Mouse (Mus musculus) neutrophil, adult 5-6 weeks (primary cell): Measurements from ENCODE around the gene Ano3. TPM values are rescaled to one million over a fixed set of nuclear protein-coding genes. Genes with fewer than 3 reads are reported as not detected.

ENCODE experiments used
- ATAC-seq: fragments of 151-379, 151-347 bp; 2 replicates; pipeline ENCODE4 v1.8.0; 2017; ENCODE audit warnings: mild to moderate bottlenecking, moderate TSS enrichment; ENCODE audit not compliant: insufficient number of reproducible peaks, poor library complexity, low FRiP score, severe bottlenecking; ENCODE audit errors: extremely low read depth
- total RNA-seq: library from RNA; stranded (forward); fragments of 200-1000 nt; gene quantifications from 2 replicates; pipeline ENCODE4 v1.2.3, GENCODE M21; 2017

The Ano3 gene
- total RNA-seq, 1 experiment from 2014 or later: not detected

DNA sequence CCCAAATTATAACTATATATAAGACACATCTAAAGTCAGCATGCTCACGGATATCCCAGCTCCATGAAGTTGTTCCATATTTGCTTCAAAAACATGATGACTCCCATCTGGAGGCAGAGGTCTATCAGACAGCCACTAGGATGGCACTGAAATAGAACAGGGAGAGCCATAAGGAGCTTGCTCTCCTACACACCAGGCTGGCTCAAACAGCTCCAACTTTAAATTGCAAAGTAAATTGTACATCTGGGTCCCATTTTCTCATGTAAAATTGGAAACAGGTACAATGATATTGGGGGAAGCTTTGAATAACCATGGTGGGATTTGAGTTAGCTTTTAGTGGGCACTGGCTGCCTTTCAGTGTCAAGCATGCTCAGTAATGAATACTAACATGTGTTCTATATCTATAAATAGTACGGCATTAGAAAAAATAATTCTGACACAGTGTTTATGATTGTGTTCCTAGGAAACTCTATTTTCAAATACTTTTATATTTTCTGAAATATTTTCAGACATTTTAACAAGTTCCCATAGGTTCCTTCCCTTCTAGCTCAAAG lies 279.6 kb downstream of the Ano3 start:
- ATAC-seq: no peak

DNA sequence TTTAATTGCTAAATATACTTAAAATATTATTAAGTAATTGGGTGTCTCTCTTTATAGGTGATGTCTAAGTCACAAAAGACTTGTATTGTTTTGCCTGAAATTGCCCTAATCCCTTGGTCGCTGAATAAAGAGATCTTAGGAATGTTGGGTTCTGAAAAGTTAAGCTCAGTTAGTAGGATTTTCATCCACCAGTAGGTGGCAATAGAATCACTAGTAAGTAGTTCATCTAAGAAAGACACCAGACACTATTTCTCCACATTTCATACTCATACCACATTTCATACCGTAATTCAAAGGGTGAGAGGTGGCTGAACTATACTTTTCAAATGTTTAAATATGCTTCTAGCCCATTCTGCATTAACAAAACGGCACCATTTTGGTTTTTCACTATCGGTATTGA lies 287.4 kb downstream of the Ano3 start:
- ATAC-seq: no peak

DNA sequence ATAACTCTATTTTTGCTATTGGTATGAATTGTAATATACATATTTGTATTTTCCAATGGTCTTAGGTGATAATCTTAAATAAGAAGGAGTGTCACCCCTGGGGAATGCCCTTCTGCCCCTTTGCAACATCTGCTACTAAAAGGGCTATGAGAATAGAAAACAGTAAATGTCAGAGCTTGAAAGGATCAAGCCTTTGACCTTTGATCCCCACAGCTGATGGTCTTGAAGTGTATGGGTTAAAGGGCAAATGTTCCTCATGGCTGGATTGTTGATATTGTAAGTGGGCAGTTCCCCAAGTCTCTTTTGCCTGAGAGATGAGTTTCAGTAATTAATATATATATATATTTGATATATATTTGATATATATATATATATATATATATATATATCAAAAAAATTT lies 305.9 kb downstream of the Ano3 start:
- no peak for ATAC-seq

DNA sequence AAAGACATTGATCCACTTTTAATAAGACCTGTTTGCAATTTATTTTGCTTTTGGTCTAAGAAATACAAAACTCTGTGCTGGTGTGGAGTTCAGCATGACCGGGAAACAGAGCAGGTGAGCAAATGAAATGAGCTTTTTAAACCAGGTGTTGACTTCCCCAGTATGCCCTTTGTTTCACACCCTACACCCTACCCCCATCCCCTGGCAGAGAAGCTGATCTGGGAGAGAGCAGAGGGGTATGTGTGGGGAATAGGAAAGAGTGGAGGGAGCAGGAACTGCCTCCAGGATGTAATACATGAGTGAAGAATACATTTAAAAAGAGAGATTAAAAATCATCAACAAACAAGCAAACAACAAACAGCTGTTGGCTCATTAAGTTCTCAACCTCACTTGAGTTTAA lies 306.4 kb downstream of the Ano3 start:
- ATAC-seq: no peak

Other genes starting within 250 kb of the Ano3 start
- not detected in 2 replicates for gene Muc15, start 229.6 kb downstream of the Ano3 start, total RNA-seq
- not detected in 2 replicates for gene Gm13941, start 155.1 kb upstream of the Ano3 start, total RNA-seq
- gene Gm15130, start 202.0 kb upstream of the Ano3 start, total RNA-seq: not detected in 2 replicates